Mouse (Mus musculus) limb, embryonic 14.5 days (tissue): ENCODE measurements around the gene Eno3. TPM values are rescaled to one million over a fixed set of nuclear protein-coding genes. Genes with fewer than 3 reads are reported as not detected.
A peak's percentile ranks its signal among the peaks of the same experiment; 100 is the strongest.

Experiments
- ATAC-seq: fragments of 200-750 bp; cut with Nextera tagmentation; 2 replicates; pipeline ENCODE4 v1.8.0; 2017; ENCODE audit warnings: low read depth, moderate number of reproducible peaks, moderate TSS enrichment; ENCODE audit not compliant: low FRiP score
- DNase-seq: peaks from one replicate; pipeline ENCODE4 v3.0.0-alpha.2; 2015; ENCODE audit warnings: low spot score
- H3K27ac ChIP-seq: fragments of 300-500 bp; sonication (generic); replicated peaks from 2 replicates; pipeline ENCODE4 v1.5.1; 2014; ENCODE audit warnings: low read depth, mild to moderate bottlenecking, low read length, moderate library complexity, mixed read lengths
- H3K27me3 ChIP-seq: fragments of 300-500 bp; sonication (generic); 2 replicates; pipeline ENCODE4 v1.6.1; 2014; ENCODE audit warnings: low read length, mixed read lengths; ENCODE audit not compliant: control insufficient read depth, insufficient read depth
- H3K36me3 ChIP-seq: fragments of 300-500 bp; sonication (generic); 2 replicates; pipeline ENCODE4 v1.6.1; 2014; ENCODE audit warnings: mild to moderate bottlenecking, low read length, moderate library complexity, mixed read lengths; ENCODE audit not compliant: control insufficient read depth, insufficient read depth
- H3K4me1 ChIP-seq: fragments of 300-500 bp; sonication (generic); 2 replicates; pipeline ENCODE4 v1.6.1; 2014; ENCODE audit warnings: antibody characterized with exemption, low read length, mixed read lengths; ENCODE audit not compliant: control insufficient read depth, insufficient read depth
- H3K4me2 ChIP-seq: fragments of 300-500 bp; sonication (generic); replicated peaks from 2 replicates; pipeline ENCODE4 v1.6.1; 2014; ENCODE audit warnings: low read depth, mild to moderate bottlenecking, low read length, moderate library complexity; ENCODE audit not compliant: severe bottlenecking
- H3K4me3 ChIP-seq: fragments of 300-500 bp; sonication (generic); replicated peaks from 2 replicates; pipeline ENCODE4 v1.5.1; 2014; ENCODE audit warnings: low read length
- H3K9ac ChIP-seq: fragments of 300-500 bp; sonication (generic); 2 replicates; pipeline ENCODE4 v1.6.1; 2014; ENCODE audit warnings: mild to moderate bottlenecking, low read depth, low read length, moderate library complexity; ENCODE audit not compliant: severe bottlenecking
- H3K9me3 ChIP-seq: fragments of 300-500 bp; sonication (generic); 2 replicates; pipeline ENCODE4 v1.6.1; 2016; ENCODE audit warnings: low read length; ENCODE audit not compliant: control insufficient read depth
- POLR2A ChIP-seq: fragments of 200-500 bp; IDR thresholded peaks from 2 replicates; pipeline ENCODE4 v1.8.0; 2012; ENCODE audit warnings: inconsistent platforms, mild to moderate bottlenecking, moderate library complexity, borderline replicate concordance; ENCODE audit not compliant: insufficient read depth, insufficient read length; ENCODE audit errors: extremely low read depth
- WGBS: fragments of 180-500 bp; shearing (Covaris S2); extraction: QIAGEN DNeasy Blood & Tissue Kit; methylation state at CpG from one replicate; pipeline ENCODE4 v1.1.7; 2014; 5-methylcytosine and 5-hydroxymethylcytosine counted together
- polyA plus RNA-seq, 2 experiments: library from polyadenylated mRNA; depleted of rRNA in 1 of 2; stranded (reverse) in 1 of 2; unstranded in 1 of 2; fragments of >200 nt; fragmentation: Nextera tagmentation in 1 of 2; extraction: Ambion mirVana in 1 of 2; gene quantifications; 2 replicates each; pipeline versions ENCODE4 v1.2.1 to v1.2.3; 2012 to 2014

The Eno3 gene
- polyA plus RNA-seq (2012; rRNA removed) (75.3 and 84.6 TPM in 2 replicates), polyA plus RNA-seq (2014; fragmentation: Nextera tagmentation; extraction: Ambion mirVana) (60.3 and 89.9 TPM in 2 replicates)

DNA sequence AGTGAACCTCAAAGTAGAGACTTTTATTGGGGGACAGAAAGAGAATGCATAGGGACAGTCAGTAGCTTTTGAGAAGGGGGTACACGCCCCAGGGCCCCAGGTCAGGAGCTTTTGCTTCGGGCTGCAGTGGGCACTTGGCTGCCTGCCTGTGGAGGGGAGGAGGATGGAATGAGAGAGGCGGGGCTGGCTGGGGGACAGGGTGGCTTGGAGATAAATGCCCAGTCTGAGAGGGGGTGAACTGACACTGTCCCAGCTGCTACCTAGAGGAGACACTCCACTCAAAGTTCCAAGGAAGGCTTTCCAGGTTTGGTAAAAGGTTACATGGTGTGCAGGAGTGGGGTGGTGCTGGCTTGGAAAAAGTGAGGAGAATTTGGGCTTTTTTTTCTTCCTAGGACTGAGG lies at the start of gene Eno3:
Gene Eno3, plus strand, starts transcription at position 239 of the 400 bp plus-strand sequence.
- H3K4me3 ChIP-seq = peak within 1 kb of the TSS; percentile 100
- WGBS = 14% methylated on average over 3 of the region's 3 CpGs
- no peaks in the 10 kb centered on the region for H3K9me3 ChIP-seq
- peak within 1 kb of the TSS; percentile 97 for H3K4me2 ChIP-seq
- H3K36me3 ChIP-seq = peaks cover 20% of the 10 kb centered on the region
- no peak for TF ChIP-seq POLR2A
- H3K27me3 ChIP-seq = no peaks in the 10 kb centered on the region
- ATAC-seq (no peak), DNase-seq (peak; percentile 20)
- H3K27ac ChIP-seq = peak within 1 kb of the TSS; percentile 97
- peaks cover 23% of the 10 kb centered on the region for H3K4me1 ChIP-seq
- peak within 1 kb of the TSS; percentile 96 for H3K9ac ChIP-seq

DNA sequence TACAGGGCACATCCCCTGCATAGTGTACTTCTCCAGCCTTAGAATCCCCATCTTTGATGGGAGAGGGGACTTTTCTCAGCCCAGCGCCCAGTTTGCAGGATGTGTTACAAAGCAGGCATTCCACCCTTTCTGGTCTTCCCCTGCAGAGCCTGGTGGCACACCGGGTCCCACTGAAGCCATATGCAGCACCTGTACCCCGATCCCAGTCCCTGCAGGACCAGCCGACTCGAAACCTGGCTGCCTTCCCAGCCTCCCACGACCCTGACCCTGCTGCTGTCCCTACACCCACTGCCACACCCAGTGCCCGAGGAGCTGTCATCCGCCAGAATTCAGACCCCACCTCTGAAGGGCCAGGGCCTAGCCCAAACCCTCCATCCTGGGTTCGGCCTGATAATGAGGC lies 49.4 kb upstream of the Eno3 start:
- no peak overlapping the region for H3K27ac ChIP-seq
- H3K4me3 ChIP-seq = no peak overlapping the region
- WGBS = 89% methylated on average over 9 of the region's 9 CpGs
- H3K27me3 ChIP-seq = no peaks in the 10 kb centered on the region
- TF ChIP-seq POLR2A = no peak
- no peaks in the 10 kb centered on the region for H3K9me3 ChIP-seq
- DNase-seq (no peak), ATAC-seq (no peak)
- no peak overlapping the region for H3K4me2 ChIP-seq
- H3K4me1 ChIP-seq = no peaks in the 10 kb centered on the region
- H3K36me3 ChIP-seq = peaks cover 89% of the 10 kb centered on the region
- H3K9ac ChIP-seq = no peak overlapping the region; the same call in 1 of the 2 replicates

DNA sequence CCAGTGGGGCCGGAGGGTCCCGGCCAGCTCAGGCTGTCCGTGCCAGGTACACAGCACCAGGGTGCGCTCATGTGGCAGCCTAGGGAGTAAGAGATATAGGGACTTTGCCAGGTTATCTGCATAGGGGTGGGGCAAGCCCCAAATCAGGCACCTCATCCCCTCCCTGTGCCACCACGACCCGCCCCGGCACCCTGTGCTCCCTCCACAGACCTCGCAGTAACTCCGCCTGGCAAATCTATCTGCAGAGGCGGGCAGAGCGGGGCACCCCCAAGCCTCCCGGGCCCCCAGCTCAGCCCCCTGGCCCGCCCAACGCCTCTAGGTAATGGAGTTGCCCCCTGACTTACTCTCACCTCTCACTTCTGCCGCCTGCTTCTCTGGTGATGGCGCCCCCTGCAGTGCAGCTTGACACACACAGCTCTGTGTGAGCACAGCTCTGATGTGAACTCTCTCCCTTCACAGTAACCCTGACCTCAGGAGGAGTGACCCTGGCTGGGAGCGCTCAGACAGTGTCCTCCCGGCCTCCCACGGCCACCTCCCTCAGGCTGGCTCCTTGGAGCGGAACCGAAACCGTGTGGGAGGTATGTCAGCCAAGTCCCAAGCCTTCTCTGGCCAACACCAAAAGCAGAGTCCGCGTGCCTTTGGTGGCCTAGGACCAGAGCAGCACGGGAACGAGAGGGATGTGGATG lies 48.5 kb upstream of the Eno3 start:
- DNase-seq (no peak), ATAC-seq (no peak)
- H3K36me3 ChIP-seq = peaks cover 96% of the 10 kb centered on the region
- no peak overlapping the region for H3K9ac ChIP-seq
- H3K9me3 ChIP-seq = no peaks in the 10 kb centered on the region
- TF ChIP-seq POLR2A = no peak
- 87% methylated on average over 26 of the region's 26 CpGs for WGBS
- no peaks in the 10 kb centered on the region for H3K4me1 ChIP-seq
- H3K4me2 ChIP-seq = no peak overlapping the region
- no peak overlapping the region for H3K27ac ChIP-seq
- no peaks in the 10 kb centered on the region for H3K27me3 ChIP-seq
- H3K4me3 ChIP-seq = no peak overlapping the region

GRCm38 (mm10) chr11:70610752-70611151 lies 46.2 kb upstream of the Eno3 start:
- Histone ChIP-seq H3K4me1 (peaks cover 10% of the 10 kb centered on the region; the same call in 1 of the 2 replicates), H3K9me3 (no peaks in the 10 kb centered on the region), H3K9ac (no peak overlapping the region), H3K27ac (no peak overlapping the region), H3K27me3 (no peaks in the 10 kb centered on the region), H3K36me3 (peaks cover 74% of the 10 kb centered on the region), H3K4me2 (no peak overlapping the region), H3K4me3 (no peak overlapping the region)
- no peak for TF ChIP-seq POLR2A
- ATAC-seq (no peak), DNase-seq (no peak)
- 87% methylated on average over 4 of the region's 4 CpGs for WGBS

DNA sequence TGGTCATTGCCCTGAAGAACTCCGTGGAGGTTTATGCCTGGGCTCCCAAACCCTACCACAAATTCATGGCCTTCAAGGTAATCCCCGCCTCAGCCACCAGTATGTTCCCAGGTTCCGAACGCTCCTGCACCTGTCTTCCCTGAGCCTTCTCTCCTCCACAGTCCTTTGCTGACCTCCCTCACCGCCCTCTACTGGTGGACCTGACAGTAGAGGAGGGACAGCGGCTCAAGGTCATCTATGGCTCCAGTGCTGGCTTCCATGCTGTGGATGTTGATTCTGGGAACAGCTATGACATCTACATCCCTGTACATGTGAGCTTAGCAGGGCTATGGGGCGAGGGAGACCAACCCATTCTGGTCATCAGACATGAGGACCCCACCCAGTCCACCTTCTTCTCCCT lies 44.5 kb upstream of the Eno3 start:
- Histone ChIP-seq H3K27ac (no peak overlapping the region), H3K27me3 (no peaks in the 10 kb centered on the region), H3K9ac (no peak overlapping the region), H3K4me1 (peaks cover 10% of the 10 kb centered on the region; the same call in 1 of the 2 replicates), H3K4me3 (no peak overlapping the region), H3K36me3 (peaks cover 57% of the 10 kb centered on the region), H3K4me2 (no peak overlapping the region), H3K9me3 (no peaks in the 10 kb centered on the region)
- DNase-seq (no peak), ATAC-seq (no peak)
- no peak for TF ChIP-seq POLR2A
- WGBS = 80% methylated on average over 7 of the region's 7 CpGs
